Mouse (Mus musculus) heart, embryonic 11.5 days (tissue): ENCODE measurements around the gene Rock2. TPM values are rescaled to one million over a fixed set of nuclear protein-coding genes. Genes with fewer than 3 reads are reported as not detected.

Experiments
- ATAC-seq: fragments of 200-750 bp; cut with Nextera tagmentation; replicated peaks from 2 replicates; pipeline ENCODE4 v1.8.0; 2017; ENCODE audit warnings: moderate library complexity; ENCODE audit not compliant: insufficient number of reproducible peaks, low FRiP score, low TSS enrichment
- H3K27ac ChIP-seq: fragments of 300-500 bp; sonication (generic); 2 replicates; pipeline ENCODE4 v1.5.1; 2014; ENCODE audit warnings: mild to moderate bottlenecking, low read depth, low read length
- H3K27me3 ChIP-seq: fragments of 300-500 bp; sonication (generic); 2 replicates; pipeline ENCODE4 v1.6.1; 2014; ENCODE audit warnings: mild to moderate bottlenecking, low read length, mixed read lengths; ENCODE audit not compliant: control insufficient read depth, insufficient read depth
- H3K36me3 ChIP-seq: fragments of 300-500 bp; sonication (generic); 2 replicates; pipeline ENCODE4 v1.6.1; 2014; ENCODE audit warnings: mild to moderate bottlenecking, low read length, moderate library complexity, mixed read lengths; ENCODE audit not compliant: control insufficient read depth, insufficient read depth
- H3K4me1 ChIP-seq: fragments of 300-500 bp; sonication (generic); 2 replicates; pipeline ENCODE4 v1.6.1; 2014; ENCODE audit warnings: low read length; ENCODE audit not compliant: control insufficient read depth, insufficient read depth
- H3K4me2 ChIP-seq: fragments of 300-500 bp; sonication (generic); 2 replicates; pipeline ENCODE4 v1.6.1; 2014; ENCODE audit warnings: mild to moderate bottlenecking, moderate library complexity
- H3K4me3 ChIP-seq: fragments of 300-500 bp; sonication (generic); 2 replicates; pipeline ENCODE4 v1.5.1; 2014; ENCODE audit warnings: low read depth, low read length
- H3K9ac ChIP-seq: fragments of 300-500 bp; sonication (generic); 2 replicates; pipeline ENCODE4 v1.6.1; 2014; ENCODE audit warnings: mild to moderate bottlenecking, low read depth, low read length, moderate library complexity
- H3K9me3 ChIP-seq: fragments of 300-500 bp; sonication (generic); replicated peaks from 2 replicates; pipeline ENCODE4 v1.6.1; 2016; ENCODE audit warnings: low read length; ENCODE audit not compliant: control insufficient read depth
- WGBS: fragments of 180-500 bp; shearing (Covaris S2); extraction: QIAGEN DNeasy Blood & Tissue Kit; methylation state at CpG from one replicate; pipeline ENCODE4 v1.1.7; 2014; ENCODE audit not compliant: insufficient replicate concordance; 5-methylcytosine and 5-hydroxymethylcytosine counted together
- polyA plus RNA-seq: library from polyadenylated mRNA; unstranded; fragments of >200 nt; fragmentation: Nextera tagmentation; extraction: Ambion mirVana; gene quantifications from 2 replicates; pipeline ENCODE4 v1.2.1, GENCODE M21; 2014

Rock2 gene
- polyA plus RNA-seq, 1 experiment from 2014 or later = 22.2 TPM

DNA sequence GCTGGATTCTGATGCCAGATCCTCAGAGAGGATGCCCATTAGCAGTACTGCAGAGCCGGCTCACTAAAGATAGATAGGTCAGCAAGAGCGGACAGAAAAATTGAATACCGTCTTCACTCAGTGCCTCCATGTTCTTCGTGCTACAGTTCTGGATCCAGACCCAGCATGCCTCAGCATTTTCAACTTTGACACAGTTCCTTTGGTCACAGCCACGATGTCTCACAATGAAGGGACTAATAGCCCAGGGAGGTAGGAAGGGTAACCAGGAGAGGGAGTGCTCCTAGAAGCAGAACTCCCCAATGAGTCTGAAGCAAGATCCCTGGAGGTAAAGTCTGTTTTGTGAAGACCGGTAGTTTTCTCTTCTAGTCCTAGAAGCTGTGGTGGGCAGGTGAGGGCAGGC, 26.1 kb upstream of the Rock2 start:
- Histone ChIP-seq H3K4me2 (no peak overlapping the region), H3K9ac (no peak overlapping the region), H3K27me3 (no peaks in the 10 kb centered on the region), H3K36me3 (no peaks in the 10 kb centered on the region), H3K4me1 (peaks cover 37% of the 10 kb centered on the region), H3K4me3 (no peak overlapping the region), H3K9me3 (no peaks in the 10 kb centered on the region), H3K27ac (peak overlapping the region; percentile 15)
- ATAC-seq = no peak
- 73% methylated on average over 6 of the region's 6 CpGs for WGBS

DNA sequence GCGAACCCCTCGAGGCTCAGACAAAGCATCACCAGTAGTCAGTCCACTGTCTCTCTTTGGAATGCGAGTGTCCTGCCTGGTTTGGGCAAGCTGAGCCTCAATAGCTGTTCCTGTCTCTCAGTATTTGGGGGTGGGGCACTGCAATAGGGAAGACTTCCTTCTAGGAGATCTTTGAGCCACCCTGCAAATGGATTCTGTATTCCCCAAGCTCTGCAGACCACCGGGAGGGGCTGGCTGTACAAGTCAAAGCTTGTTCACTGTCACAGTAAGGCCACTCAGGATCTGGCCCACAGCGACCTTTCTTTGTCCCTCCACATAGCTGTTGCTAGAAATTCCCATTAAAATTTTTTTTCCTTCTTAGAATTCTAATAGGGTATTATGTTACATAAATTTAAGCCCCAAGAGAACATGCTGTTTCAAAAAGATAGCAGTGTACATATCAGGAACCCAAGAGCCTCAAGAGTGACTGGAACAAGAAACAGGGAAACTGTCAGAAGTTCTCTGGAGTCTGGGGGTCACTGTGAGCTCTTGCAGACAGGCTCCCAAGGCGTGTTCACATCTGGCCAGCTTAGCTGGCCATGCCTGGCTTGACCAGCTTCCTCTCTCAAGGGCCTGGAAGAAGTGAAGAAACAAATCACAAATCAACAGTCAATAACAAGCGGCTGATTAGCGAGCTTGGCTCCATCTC, 25.5 kb upstream of the Rock2 start:
- Histone ChIP-seq H3K4me2 (no peak overlapping the region), H3K4me1 (peaks cover 44% of the 10 kb centered on the region), H3K36me3 (no peaks in the 10 kb centered on the region), H3K4me3 (no peak overlapping the region), H3K9me3 (no peaks in the 10 kb centered on the region), H3K27ac (peak overlapping the region; percentile 93), H3K9ac (no peak overlapping the region), H3K27me3 (no peaks in the 10 kb centered on the region)
- no peak for ATAC-seq
- 35% methylated on average over 8 of the region's 8 CpGs for WGBS

- Histone ChIP-seq H3K36me3 (no peaks in the 10 kb centered on the region), H3K27ac (peak overlapping the region; percentile 93), H3K9ac (0 out of 2 replicates have a peak overlapping the region, but pooled peaks have one; percentile 35), H3K4me1 (peaks cover 49% of the 10 kb centered on the region), H3K9me3 (no peaks in the 10 kb centered on the region), H3K4me2 (peak overlapping the region; percentile 36), H3K4me3 (no peak overlapping the region), H3K27me3 (no peaks in the 10 kb centered on the region)
- WGBS = 37% methylated on average over 9 of the region's 9 CpGs
- no peak for ATAC-seq
Observed at GRCm38 (mm10) chr12:16869870-16870404, 24.8 kb upstream of the Rock2 start.

GRCm38 (mm10) chr12:16870405-16871068, 24.2 kb upstream of the Rock2 start:
- 0 out of 2 replicates have a peak, but pooled peaks have one; percentile 50 for ATAC-seq
- no peaks in the 10 kb centered on the region for H3K9me3 ChIP-seq
- peaks cover 49% of the 10 kb centered on the region for H3K4me1 ChIP-seq
- no peaks in the 10 kb centered on the region for H3K27me3 ChIP-seq
- no peaks in the 10 kb centered on the region for H3K36me3 ChIP-seq
- H3K9ac ChIP-seq = 0 out of 2 replicates have a peak overlapping the region, but pooled peaks have one; percentile 35
- H3K4me3 ChIP-seq = no peak overlapping the region
- peak overlapping the region; percentile 36 for H3K4me2 ChIP-seq
- peak overlapping the region; percentile 93 for H3K27ac ChIP-seq
- 21% methylated on average over 8 of the region's 8 CpGs for WGBS

DNA sequence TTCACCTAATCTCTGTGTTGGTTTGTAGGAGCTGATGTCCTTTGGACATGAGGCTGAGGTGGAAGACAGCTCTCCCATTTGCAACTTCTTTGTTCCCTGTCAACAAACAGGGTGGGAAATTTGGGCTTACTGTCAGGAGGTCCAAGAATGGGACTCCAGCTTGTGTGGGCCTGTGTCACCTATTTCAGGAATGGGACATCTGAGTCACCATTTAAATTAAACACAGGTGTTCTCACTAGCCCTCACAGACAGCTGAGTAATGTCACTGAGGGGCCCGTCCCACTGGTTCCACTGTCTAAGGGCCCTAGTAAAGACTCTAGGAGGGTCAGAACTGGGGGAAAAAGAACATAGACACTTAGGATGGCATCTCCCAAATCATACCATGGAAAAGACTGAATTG, 22.7 kb upstream of the Rock2 start:
- 81% methylated on average over 1 of the region's 1 CpGs for WGBS
- no peak for ATAC-seq
- Histone ChIP-seq H3K27me3 (no peaks in the 10 kb centered on the region), H3K9me3 (no peaks in the 10 kb centered on the region), H3K4me3 (no peak overlapping the region), H3K36me3 (no peaks in the 10 kb centered on the region), H3K27ac (no peak overlapping the region), H3K4me2 (no peak overlapping the region), H3K4me1 (peaks cover 47% of the 10 kb centered on the region), H3K9ac (no peak overlapping the region)

DNA sequence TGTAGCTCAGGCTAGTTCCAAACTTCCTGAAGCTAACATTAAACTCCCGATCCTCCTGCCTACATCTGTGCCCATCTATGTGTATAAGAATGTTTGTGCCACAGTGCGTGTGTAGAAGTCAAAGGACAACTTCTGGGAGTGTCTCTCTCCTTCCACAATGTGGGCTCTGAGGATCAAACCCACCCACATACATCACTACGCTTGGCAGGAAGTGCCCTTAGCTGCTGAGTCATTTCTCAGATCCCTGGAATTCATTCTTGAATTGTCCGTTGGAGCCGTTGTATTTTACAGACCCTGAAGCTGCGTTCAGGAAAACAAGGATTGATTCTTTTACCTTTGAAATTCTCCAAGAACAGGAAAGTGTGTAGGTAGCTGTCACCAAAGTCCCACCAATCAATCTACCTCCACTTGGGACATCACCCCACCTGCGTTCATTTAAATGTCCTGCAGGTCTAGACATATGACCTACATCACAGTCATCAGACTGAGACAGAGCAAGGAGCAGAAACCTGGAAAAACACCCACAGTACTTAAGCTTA, 21.7 kb upstream of the Rock2 start:
- H3K27ac ChIP-seq = no peak overlapping the region

DNA sequence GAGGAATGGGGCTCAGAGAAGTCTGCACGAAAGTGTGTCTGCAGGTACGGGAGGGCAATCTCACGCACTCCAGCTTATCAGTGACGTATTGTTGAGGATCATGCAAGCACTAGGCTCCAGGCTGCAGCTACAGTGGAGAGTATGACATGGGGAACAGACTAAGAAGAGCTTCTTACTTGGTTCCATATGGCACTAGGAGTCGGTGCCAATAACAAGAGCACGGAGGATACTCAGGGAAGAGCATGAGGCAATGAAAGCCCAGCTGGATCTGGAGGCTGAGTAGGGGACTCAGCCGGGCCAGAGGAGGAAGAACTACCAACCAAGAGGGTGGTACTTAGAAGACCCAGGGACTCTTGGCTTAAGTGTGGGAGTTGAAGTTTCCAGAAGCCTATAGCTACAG, 21.1 kb upstream of the Rock2 start:
- H3K4me2 ChIP-seq = no peak overlapping the region
- H3K27me3 ChIP-seq = no peaks in the 10 kb centered on the region
- H3K9ac ChIP-seq = no peak overlapping the region
- H3K4me1 ChIP-seq = peaks cover 60% of the 10 kb centered on the region
- no peaks in the 10 kb centered on the region for H3K36me3 ChIP-seq
- 50% methylated on average over 7 of the region's 7 CpGs for WGBS
- no peak overlapping the region for H3K4me3 ChIP-seq
- no peak for ATAC-seq
- no peaks in the 10 kb centered on the region for H3K9me3 ChIP-seq
- no peak overlapping the region for H3K27ac ChIP-seq

More for the DNA sequence above, 21.7 kb upstream of the Rock2 start:
- Histone ChIP-seq H3K9me3 (no peaks in the 10 kb centered on the region), H3K27me3 (no peaks in the 10 kb centered on the region), H3K4me3 (no peak overlapping the region), H3K4me1 (peaks cover 55% of the 10 kb centered on the region), H3K9ac (no peak overlapping the region), H3K4me2 (no peak overlapping the region), H3K36me3 (no peaks in the 10 kb centered on the region)
- no peak for ATAC-seq
- WGBS = 56% methylated on average over 7 of the region's 7 CpGs

DNA sequence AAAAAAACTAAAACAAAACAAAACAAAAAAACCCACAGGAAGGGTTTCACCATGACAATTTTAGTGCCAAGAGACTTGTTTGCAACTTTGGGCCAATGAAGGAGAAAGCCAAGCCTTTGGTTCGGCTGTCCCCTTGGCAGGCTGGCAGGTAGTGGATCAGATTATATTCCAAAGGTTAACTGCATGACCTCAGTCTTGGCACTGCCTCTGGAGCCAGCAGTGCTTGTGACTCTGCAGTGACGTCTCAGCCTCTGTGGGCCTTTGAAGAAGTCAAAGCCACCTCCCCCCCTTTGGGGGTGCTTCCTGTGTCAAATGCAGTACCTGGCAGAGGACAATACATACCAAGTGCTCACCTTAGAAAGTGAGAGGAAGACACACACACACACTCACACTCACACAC, 20.6 kb upstream of the Rock2 start:
- H3K27ac ChIP-seq = no peak overlapping the region
- no peaks in the 10 kb centered on the region for H3K36me3 ChIP-seq
- H3K4me1 ChIP-seq = peaks cover 58% of the 10 kb centered on the region
- WGBS = 33% methylated on average over 2 of the region's 2 CpGs
- H3K4me2 ChIP-seq = no peak overlapping the region
- no peaks in the 10 kb centered on the region for H3K9me3 ChIP-seq
- H3K9ac ChIP-seq = no peak overlapping the region
- H3K4me3 ChIP-seq = no peak overlapping the region
- H3K27me3 ChIP-seq = no peaks in the 10 kb centered on the region
- ATAC-seq = no peak
